ENCODE assay signal across 28 mouse cellular contexts in genomic region chr14:122908075-122908474, GRCm38 (mm10). TPM values are rescaled to one million over a fixed set of nuclear protein-coding genes. Genes with fewer than 3 reads are reported as not detected.
DNase-seq lines count a peak whose midpoint lies in the region; ATAC-seq and TF ChIP-seq lines count a peak whose summit lies in the region.
"Had no signal": no experiment of that assay in that cellular context is flagged by ENCODE, and none has a peak within 500 bp of the region (broad histone marks: within the 10 kb centered on the region; RNA-seq: fewer than 3 reads in every experiment).

No protein-coding gene starts in this region.

- TF ChIP-seq POLR2A in liver, adult 2 months (IDR thresholded peaks at IDR 0.05; ENCODE audit: extremely low read depth, insufficient read depth, low read length): no peak

- H3K9ac ChIP-seq in liver, adult 2 months (ENCODE audit: low read depth, low read length): no peak overlapping the region
- H3K9ac ChIP-seq in liver, embryonic 12.5 days: no peak overlapping the region
- H3K9ac ChIP-seq: forebrain, embryonic 12.5 days; hindbrain, embryonic 15.5 days; intestine, embryonic 15.5 days; limb, embryonic 15.5 days; midbrain, embryonic 13.5 days; neural tube, embryonic 15.5 days had no signal

- 48% methylated on average over 4 of the region's 4 CpGs for WGBS in liver, adult 2 months
- 76% methylated on average over 4 of the region's 4 CpGs for WGBS in liver, embryonic 12.5 days (ENCODE audit: insufficient replicate concordance)

- peak; percentile 63 for DNase-seq in liver, adult 2 months (ENCODE audit: extremely low read depth, low read depth, low spot score)
- DNase-seq in CD4-positive helper T cell, adult 2 months (ENCODE audit: low read depth, low spot score): peak; percentile 60
- no peak for DNase-seq in retina, embryonic 14.5 days (ENCODE audit: low spot score)
- DNase-seq: adrenal gland, postnatal 25 days; cerebellum, adult 18-20 months; cerebellum, postnatal 14 days; gastrocnemius, postnatal 10 days; heart, adult 18-20 months; heart, postnatal 4 days; kidney, adult 9 months; kidney, postnatal 10 days; layer of hippocampus, postnatal 36 days; lung, postnatal 36 days; right cerebral cortex, adult 18-20 months; thymus, postnatal 36 days had no signal

- no peak for TF ChIP-seq CTCF in liver, adult 2 months (IDR thresholded peaks at IDR 0.05; ENCODE audit: low read depth, low read length)

- H3K79me2 ChIP-seq in liver, adult 2 months (ENCODE audit: control insufficient read depth, insufficient read depth, low read length): peaks cover 13% of the 10 kb centered on the region

- peaks cover 36% of the 10 kb centered on the region for H3K4me1 ChIP-seq in liver, adult 2 months (ENCODE audit: control insufficient read depth, insufficient read depth, low read length)
- 0 out of 2 replicates have a peak, but pooled peaks cover 7% of the 10 kb centered on the region for H3K4me1 ChIP-seq in liver, embryonic 12.5 days

- H3K27ac ChIP-seq in liver, adult 2 months (replicated peaks; ENCODE audit: insufficient read depth, low read depth, low read length): peak overlapping the region; percentile 79
- no peak overlapping the region for H3K27ac ChIP-seq in liver, embryonic 12.5 days
- H3K27ac ChIP-seq: forebrain, embryonic 12.5 days; hindbrain, embryonic 15.5 days; limb, embryonic 10.5 days; limb, embryonic 15.5 days; midbrain, embryonic 13.5 days; neural tube, embryonic 15.5 days had no signal

- H3K4me3 ChIP-seq in liver, adult 2 months (ENCODE audit: insufficient read depth, low read depth, low read length): no peak overlapping the region
- H3K4me3 ChIP-seq in liver, embryonic 12.5 days: no peak overlapping the region
- H3K4me3 ChIP-seq: forebrain, embryonic 12.5 days; hindbrain, embryonic 15.5 days; intestine, embryonic 15.5 days; limb, embryonic 10.5 days; limb, embryonic 15.5 days; midbrain, embryonic 13.5 days; neural tube, embryonic 15.5 days had no signal

- peaks cover 12% of the 10 kb centered on the region for H3K36me3 ChIP-seq in liver, adult 2 months (ENCODE audit: control insufficient read depth, insufficient read depth, low read length)
- peaks cover 4% of the 10 kb centered on the region; the same call in 1 of the 2 replicates for H3K36me3 ChIP-seq in liver, embryonic 12.5 days
- H3K36me3 ChIP-seq: forebrain, embryonic 12.5 days; intestine, embryonic 15.5 days; limb, embryonic 15.5 days; neural tube, embryonic 15.5 days had no signal

- H3K27me3 ChIP-seq in liver, adult 2 months (ENCODE audit: control insufficient read depth, insufficient read depth, low read length): no peaks in the 10 kb centered on the region
- H3K27me3 ChIP-seq in liver, embryonic 12.5 days (replicated peaks): no peaks in the 10 kb centered on the region
- H3K27me3 ChIP-seq: intestine, embryonic 15.5 days; limb, embryonic 15.5 days; Patski had no signal

- no peak for ATAC-seq in liver, embryonic 12.5 days
- peak; percentile 82 for ATAC-seq in CD4-positive, CD25-positive, alpha-beta regulatory T cell, adult 4 months
- ATAC-seq in inflammation-experienced regulatory T-cells, adult 6 months: peak; percentile 85
- no peak for ATAC-seq in erythroblast, adult 5-6 weeks (replicated peaks; ENCODE audit: low FRiP score, poor library complexity, severe bottlenecking)
- ATAC-seq: intestine, embryonic 15.5 days; midbrain, embryonic 13.5 days; Patski had no signal

- no peaks in the 10 kb centered on the region for H3K9me3 ChIP-seq in liver, embryonic 12.5 days (replicated peaks)
- H3K9me3 ChIP-seq: hindbrain, embryonic 15.5 days; intestine, embryonic 15.5 days; limb, embryonic 10.5 days; limb, embryonic 15.5 days had no signal

- no peak overlapping the region for H3K4me2 ChIP-seq in liver, embryonic 12.5 days
- H3K4me2 ChIP-seq: forebrain, embryonic 12.5 days; heart, embryonic 11.5 days; hindbrain, embryonic 15.5 days; intestine, embryonic 15.5 days; limb, embryonic 15.5 days; midbrain, embryonic 13.5 days; neural tube, embryonic 15.5 days had no signal

RNA-seq across cellular contexts. Expression of gene Ggact, which starts 5.5 kb away (rescaled TPM):
- 122 and 144 TPM in 2 replicates for total RNA-seq in liver, adult 2 months (2014; rRNA removed)
- polyA plus RNA-seq in liver, adult 2 months (2012; rRNA removed): 187 and 252 TPM in 2 replicates
- polyA plus RNA-seq in liver, embryonic 12.5 days (2016; fragmentation: Nextera tagmentation; extraction: Ambion mirVana): 14.3 and 16.1 TPM in 2 replicates
- 10 to 100 TPM; 19.1 to 23.2 TPM for polyA plus RNA-seq in CD4-positive, CD25-positive, alpha-beta regulatory T cell, adult 4 months (2017; shearing (Covaris generic))
- 10 to 100 TPM; 16.8 to 36.1 (median 27.9) TPM for polyA plus RNA-seq in inflammation-experienced regulatory T-cells, adult 6 months (2017; shearing (Covaris generic))
- total RNA-seq in erythroblast, adult 5-6 weeks (2015; ENCODE audit: low replicate concordance): 2.5 and 4.6 TPM in 2 replicates
- 3.6 TPM in 1 of 2 replicates, not detected in the other for total RNA-seq in erythroblast, adult 5-6 weeks (2017; ENCODE audit: low replicate concordance)

Comparison
In these comparisons a context has a peak if more than half of its experiments do, and no peak if none do; other contexts are left out.
1. ATAC-seq: peak in CD4-positive, CD25-positive, alpha-beta regulatory T cell, adult 4 months (single experiment) and inflammation-experienced regulatory T-cells, adult 6 months (single experiment); none in liver, embryonic 12.5 days (single experiment) and erythroblast, adult 5-6 weeks (single experiment).